Mouse (Mus musculus) spleen, adult 2 months (tissue): ENCODE measurements at regions not wholly inside any gene's neighbourhood (a gene's known extent, or its start where the extent isn't known, plus 50 kb on each side); places are given as distances from the start of the nearest gene placed in this dataset.

ENCODE experiments used
- DNase-seq, 2 experiments: peaks; one replicate each; pipeline versions ENCODE4 v3.0.0 to v3.0.0-alpha.2; 2012 to 2021; ENCODE audit warnings: low spot score in 2 of 2, low read depth in 1 of 2
- H3K27ac ChIP-seq: fragments of 200-500 bp; 2 replicates; pipeline ENCODE4 v1.5.1; 2012; ENCODE audit warnings: low read length, inconsistent platforms; ENCODE audit not compliant: insufficient read depth
- H3K27me3 ChIP-seq: fragments of 200-500 bp; 2 replicates; pipeline ENCODE4 v1.6.1; 2012; ENCODE audit warnings: mild to moderate bottlenecking, moderate library complexity, low read length, inconsistent platforms; ENCODE audit not compliant: control insufficient read depth, insufficient read depth
- H3K36me3 ChIP-seq: fragments of 200-500 bp; 2 replicates; pipeline ENCODE4 v1.6.1; 2012; ENCODE audit warnings: mild to moderate bottlenecking, low read length, inconsistent platforms; ENCODE audit not compliant: control insufficient read depth, insufficient read depth
- H3K4me1 ChIP-seq: fragments of 200-500 bp; 2 replicates; pipeline ENCODE4 v1.6.1; 2011; ENCODE audit warnings: inconsistent platforms; ENCODE audit not compliant: control insufficient read depth, insufficient read depth, insufficient read length
- H3K4me3 ChIP-seq: fragments of 200-500 bp; 2 replicates; pipeline ENCODE4 v1.5.1; 2011; ENCODE audit warnings: mild to moderate bottlenecking, inconsistent platforms; ENCODE audit not compliant: insufficient read depth, insufficient read length; ENCODE audit errors: extremely low read depth
- CTCF ChIP-seq: fragments of 200-500 bp; IDR thresholded peaks from 2 replicates; pipeline ENCODE4 v1.5.1; 2011; ENCODE audit warnings: mild to moderate bottlenecking, inconsistent platforms; ENCODE audit not compliant: insufficient read depth, insufficient read length, insufficient replicate concordance; ENCODE audit errors: extremely low read depth
- POLR2A ChIP-seq: fragments of 200-500 bp; IDR thresholded peaks from 2 replicates; pipeline ENCODE4 v1.6.1; 2011; ENCODE audit warnings: low read depth, low read length, inconsistent platforms
- WGBS: fragments of 180-500 bp; shearing (Covaris S2); methylation state at CpG from one replicate; pipeline ENCODE4 v1.1.7; 2018; 5-methylcytosine and 5-hydroxymethylcytosine counted together

DNA sequence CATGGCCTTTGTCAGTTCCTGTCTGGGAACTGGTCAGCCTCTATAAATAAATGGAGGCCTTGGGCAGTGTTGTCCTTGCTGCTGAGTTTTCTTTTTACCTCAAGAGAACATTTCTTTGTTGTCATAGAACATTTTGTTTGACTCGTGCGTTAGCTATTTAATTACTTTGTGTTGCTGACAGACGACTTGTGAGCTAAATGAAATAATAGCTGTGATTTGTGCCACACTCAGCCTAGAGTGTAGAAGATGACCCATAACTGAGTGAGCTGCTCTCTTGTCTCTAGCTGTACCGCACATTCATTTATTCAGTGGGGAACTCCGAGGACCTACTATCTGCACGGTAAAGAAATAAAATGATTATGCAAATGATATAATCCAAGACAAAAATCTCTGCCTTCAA lies 263.1 kb upstream of the Atp2b1 start:
- 92% methylated on average over 6 of the region's 6 CpGs for WGBS

GRCm38 (mm10) chr10:98651599-98651998 lies 262.6 kb upstream of the Atp2b1 start:
- H3K27me3 ChIP-seq, result no peaks in the 10 kb centered on the region

More for the DNA sequence above, 263.1 kb upstream of the Atp2b1 start:
- TF ChIP-seq CTCF (no peak), POLR2A (no peak)
- Histone ChIP-seq H3K27ac (no peak overlapping the region), H3K36me3 (no peaks in the 10 kb centered on the region), H3K27me3 (no peaks in the 10 kb centered on the region), H3K4me1 (no peaks in the 10 kb centered on the region), H3K4me3 (no peak overlapping the region)
- no peak for DNase-seq

DNA sequence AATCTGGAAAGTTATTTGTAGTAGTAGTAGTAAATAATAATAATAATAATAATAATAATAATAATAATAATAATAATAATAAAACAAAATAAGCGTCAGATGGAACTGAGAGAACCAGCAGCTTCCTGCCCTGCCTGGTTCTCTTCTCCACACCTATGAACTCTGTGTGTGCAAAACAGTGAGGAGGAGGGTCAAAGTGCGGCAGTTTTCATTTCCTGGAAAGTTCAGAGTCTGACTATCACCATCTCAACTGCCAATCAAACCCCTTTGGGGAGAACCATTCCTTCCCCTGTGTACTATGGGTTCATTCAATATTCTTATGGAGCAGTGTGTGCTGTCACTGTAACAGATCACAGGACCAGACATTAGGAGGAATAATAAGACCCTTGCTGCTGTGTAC lies 262.1 kb upstream of the Atp2b1 start:
- 94% methylated on average over 2 of the region's 2 CpGs for WGBS
- no peak for TF ChIP-seq CTCF
- TF ChIP-seq POLR2A, result no peak

More at GRCm38 (mm10) chr10:98651599-98651998, 262.6 kb upstream of the Atp2b1 start:
- no peaks in the 10 kb centered on the region for H3K36me3 ChIP-seq
- H3K27ac ChIP-seq, result no peak overlapping the region
- H3K4me1 ChIP-seq, result no peaks in the 10 kb centered on the region
- no peak for DNase-seq
- no peak for TF ChIP-seq CTCF
- no peak for TF ChIP-seq POLR2A
- H3K4me3 ChIP-seq, result no peak overlapping the region
- WGBS, result 88% methylated on average over 5 of the region's 5 CpGs

GRCm38 (mm10) chr10:98660747-98661146 lies 253.5 kb upstream of the Atp2b1 start:
- H3K27ac ChIP-seq, result no peak overlapping the region
- TF ChIP-seq CTCF (no peak), POLR2A (no peak)
- no peaks in the 10 kb centered on the region for H3K27me3 ChIP-seq
- WGBS, result 70% methylated on average over 1 of the region's 1 CpGs
- DNase-seq, result no peak
- H3K4me1 ChIP-seq, result no peaks in the 10 kb centered on the region
- H3K4me3 ChIP-seq, result no peak overlapping the region
- no peaks in the 10 kb centered on the region for H3K36me3 ChIP-seq

More for the DNA sequence above, 262.1 kb upstream of the Atp2b1 start:
- no peak overlapping the region for H3K27ac ChIP-seq
- H3K27me3 ChIP-seq, result no peaks in the 10 kb centered on the region
- no peak overlapping the region for H3K4me3 ChIP-seq
- H3K36me3 ChIP-seq, result no peaks in the 10 kb centered on the region
- H3K4me1 ChIP-seq, result no peaks in the 10 kb centered on the region
- no peak for DNase-seq

- Histone ChIP-seq H3K27ac (no peak overlapping the region), H3K36me3 (no peaks in the 10 kb centered on the region), H3K27me3 (no peaks in the 10 kb centered on the region), H3K4me1 (no peaks in the 10 kb centered on the region), H3K4me3 (no peak overlapping the region)
- TF ChIP-seq CTCF (no peak), POLR2A (no peak)
- 95% methylated on average over 3 of the region's 3 CpGs for WGBS
- DNase-seq, result no peak
Observed at GRCm38 (mm10) chr10:98665936-98666505, 248.2 kb upstream of the Atp2b1 start.

- no peaks in the 10 kb centered on the region for H3K4me1 ChIP-seq
- WGBS, result 98% methylated on average over 1 of the region's 1 CpGs
- no peaks in the 10 kb centered on the region for H3K27me3 ChIP-seq
- H3K4me3 ChIP-seq, result no peak overlapping the region
- no peaks in the 10 kb centered on the region for H3K36me3 ChIP-seq
- TF ChIP-seq CTCF, result no peak
- H3K27ac ChIP-seq, result no peak overlapping the region
- DNase-seq, result no peak
Observed at GRCm38 (mm10) chr10:98667728-98668127, 246.5 kb upstream of the Atp2b1 start.

- H3K36me3 ChIP-seq, result no peaks in the 10 kb centered on the region
- no peaks in the 10 kb centered on the region for H3K27me3 ChIP-seq
- H3K4me1 ChIP-seq, result no peaks in the 10 kb centered on the region
- H3K4me3 ChIP-seq, result no peak overlapping the region
- TF ChIP-seq POLR2A (no peak), CTCF (no peak)
- no peak for DNase-seq
- no peak overlapping the region for H3K27ac ChIP-seq
- WGBS, result 85% methylated on average over 1 of the region's 1 CpGs
Observed at GRCm38 (mm10) chr10:98674131-98674530, 240.1 kb upstream of the Atp2b1 start.
